Mouse (Mus musculus) subcutaneous adipose tissue, adult 2 months (tissue): Measurements from ENCODE around the gene Lpcat1. TPM values are rescaled to one million over a fixed set of nuclear protein-coding genes. Genes with fewer than 3 reads are reported as not detected.

Experiments used
- polyA plus RNA-seq: library from polyadenylated mRNA; depleted of rRNA; stranded (reverse); fragments of >200 nt; gene quantifications from 2 replicates; pipeline ENCODE4 v1.2.3, GENCODE M21; 2012; ENCODE audit warnings: low replicate concordance; rRNA removed

Lpcat1 gene
- 19.3 and 41.5 TPM in 2 replicates for polyA plus RNA-seq

GRCm38 (mm10) chr13:73467034-73467420, at the start of gene Lpcat1:
TSS of gene Lpcat1 (plus strand) at chr13:73467197.

GRCm38 (mm10) chr13:73536403-73536821, 69.4 kb downstream of the Lpcat1 start, which contains the start of gene Slc6a3:
TSS of gene Slc6a3 (plus strand) at chr13:73536747.

Other genes starting within 250 kb of the Lpcat1 start
- not detected in 2 replicates for gene Irx4, start 206.7 kb upstream of the Lpcat1 start, polyA plus RNA-seq
- 83.0 and 108 TPM in 2 replicates for gene Mrpl36, start 138.7 kb upstream of the Lpcat1 start, polyA plus RNA-seq
- 76.6 and 86.7 TPM in 2 replicates for gene Ndufs6, start 138.7 kb upstream of the Lpcat1 start, polyA plus RNA-seq
- gene Slc6a3, start 69.5 kb downstream of the Lpcat1 start, polyA plus RNA-seq = not detected in 2 replicates
- 189 and 197 TPM in 2 replicates for gene Clptm1l, start 136.8 kb downstream of the Lpcat1 start, polyA plus RNA-seq
- 2.3 and 12.4 TPM in 2 replicates for gene Tert, start 159.7 kb downstream of the Lpcat1 start, polyA plus RNA-seq
- not detected in 2 replicates for gene Slc6a18, start 210.8 kb downstream of the Lpcat1 start, polyA plus RNA-seq
- gene Slc6a19, start 237.7 kb downstream of the Lpcat1 start, polyA plus RNA-seq = 0.12 and 0.19 TPM in 2 replicates